In genomic region chr10:120616406-120617015, GRCm38 (mm10) we compare ENCODE assay signal across 13 mouse cellular contexts.
A peak's percentile ranks its signal among the peaks of the same experiment; 100 is the strongest.
DNase-seq lines count a peak whose midpoint lies in the region; ATAC-seq and TF ChIP-seq lines count a peak whose summit lies in the region.
"Had no signal": no experiment of that assay in that cellular context is flagged by ENCODE, and none has a peak within 500 bp of the region (broad histone marks: within the 10 kb centered on the region; RNA-seq: fewer than 3 reads in every experiment).

No protein-coding gene starts in this region.

- no peak for TF ChIP-seq CTCF in left cerebral cortex, adult 2 months (IDR thresholded peaks at IDR 0.05)

- no peak overlapping the region for H3K4me3 ChIP-seq in left cerebral cortex, adult 2 months
- H3K4me3 ChIP-seq: forebrain, embryonic 12.5 days had no signal

- no peak overlapping the region for H3K27ac ChIP-seq in left cerebral cortex, adult 2 months
- H3K27ac ChIP-seq: forebrain, embryonic 12.5 days; hindbrain, postnatal 0 days had no signal

- peak; percentile 87 for ATAC-seq in common myeloid progenitor, adult 5-6 weeks (replicated peaks; ENCODE audit: low read depth, poor library complexity, severe bottlenecking)
- no peak for ATAC-seq in megakaryocyte-erythroid progenitor cell, adult 5-6 weeks (replicated peaks; ENCODE audit: low FRiP score, low TSS enrichment, poor library complexity, severe bottlenecking)
- ATAC-seq: hindbrain, postnatal 0 days had no signal

- intact Hi-C loops in heart, postnatal 36 days (cut with DNase I), result no loop called here
- intact Hi-C loops in left cerebral cortex, adult 2 months (cut with DNase I), result no loop called here

- DNase-seq in spleen, postnatal 36 days (ENCODE audit: low spot score in 2 of 2), result peak; percentile 21 to 26
- no peak for DNase-seq in spleen, postnatal 10 days (ENCODE audit: low spot score in 2 of 2)
- DNase-seq in naive thymus-derived CD4-positive, alpha-beta T cell, adult 2 months (ENCODE audit: low read depth), result peak; percentile 77
- DNase-seq in heart, postnatal 36 days, result no peak
- no peak for DNase-seq in kidney, adult 8-10 months
- DNase-seq in left cerebral cortex, adult 2 months (ENCODE audit: extremely low spot score in 1 of 2, low spot score in 2 of 2), result no peak
- DNase-seq: cerebellum, adult 11 months; kidney, postnatal 25 days; lung, postnatal 14 days had no signal

Comparison
In these comparisons a context has a peak if more than half of its experiments do, and no peak if none do; other contexts are left out.
1. DNase-seq: peak in spleen, postnatal 36 days (2 of 2) and naive thymus-derived CD4-positive, alpha-beta T cell, adult 2 months (single experiment); none in spleen, postnatal 10 days (0 of 2), heart, postnatal 36 days (0 of 2), kidney, adult 8-10 months (0 of 2) and left cerebral cortex, adult 2 months (0 of 2).